Mouse (Mus musculus) MEL (cell line): ENCODE data around the gene Hacl1.

Experiments
- CTCF ChIP-seq, 3 experiments: IDR thresholded peaks in 2 of 3; conservative IDR thresholded peaks in 1 of 3; 2 replicates each; pipeline ENCODE4 v1.5.1; 2011 to 2012; ENCODE audit warnings: low read length in 3 of 3, low read depth in 2 of 3, mild to moderate bottlenecking in 2 of 3, improper control_type of control experiment in 1 of 3, inconsistent platforms in 1 of 3, mixed read lengths in 1 of 3, moderate library complexity in 1 of 3; ENCODE audit not compliant: control insufficient read depth in 1 of 3, insufficient read depth in 1 of 3, poor library complexity in 1 of 3, severe bottlenecking in 1 of 3
- MAX ChIP-seq: IDR thresholded peaks from 2 replicates; pipeline ENCODE4 v1.6.1; 2011; ENCODE audit warnings: low read length, improper control_type of control experiment
- MXI1 ChIP-seq: IDR thresholded peaks from 2 replicates; pipeline ENCODE4 v1.6.1; 2011; ENCODE audit warnings: mild to moderate bottlenecking, low read depth, low read length, improper control_type of control experiment
- MYB ChIP-seq: IDR thresholded peaks from 2 replicates; pipeline ENCODE4 v1.6.1; 2011; ENCODE audit warnings: mild to moderate bottlenecking, low read depth, low read length, improper control_type of control experiment
- MYC ChIP-seq: IDR thresholded peaks from 2 replicates; pipeline ENCODE4 v1.6.1; 2011; ENCODE audit warnings: low read depth, mild to moderate bottlenecking, low read length, improper control_type of control experiment, moderate library complexity
- NRF1 ChIP-seq: IDR thresholded peaks from 2 replicates; pipeline ENCODE4 v1.6.1; 2014; ENCODE audit warnings: low read depth, mild to moderate bottlenecking, inconsistent platforms, low read length, improper control_type of control experiment, moderate library complexity; ENCODE audit not compliant: poor library complexity, insufficient read depth, severe bottlenecking
- POLR2A ChIP-seq, 2 experiments: IDR thresholded peaks; 2 replicates each; pipeline ENCODE4 v1.6.1; 2011 to 2012; ENCODE audit warnings: low read length in 2 of 2, mild to moderate bottlenecking in 2 of 2, control low read depth in 1 of 2, improper control_type of control experiment in 1 of 2, low read depth in 1 of 2, moderate library complexity in 1 of 2; ENCODE audit not compliant: control insufficient read depth in 1 of 2, insufficient read depth in 1 of 2, poor library complexity in 1 of 2
- RAD21 ChIP-seq: IDR thresholded peaks from 2 replicates; pipeline ENCODE4 v1.6.1; 2011; ENCODE audit warnings: mild to moderate bottlenecking, low read depth, low read length, improper control_type of control experiment
- UBTF ChIP-seq: IDR thresholded peaks from 2 replicates; pipeline ENCODE4 v1.6.1; 2012; ENCODE audit warnings: low read depth, mild to moderate bottlenecking, inconsistent platforms, low read length, improper control_type of control experiment, moderate library complexity, borderline replicate concordance; ENCODE audit not compliant: insufficient read depth

DNA sequence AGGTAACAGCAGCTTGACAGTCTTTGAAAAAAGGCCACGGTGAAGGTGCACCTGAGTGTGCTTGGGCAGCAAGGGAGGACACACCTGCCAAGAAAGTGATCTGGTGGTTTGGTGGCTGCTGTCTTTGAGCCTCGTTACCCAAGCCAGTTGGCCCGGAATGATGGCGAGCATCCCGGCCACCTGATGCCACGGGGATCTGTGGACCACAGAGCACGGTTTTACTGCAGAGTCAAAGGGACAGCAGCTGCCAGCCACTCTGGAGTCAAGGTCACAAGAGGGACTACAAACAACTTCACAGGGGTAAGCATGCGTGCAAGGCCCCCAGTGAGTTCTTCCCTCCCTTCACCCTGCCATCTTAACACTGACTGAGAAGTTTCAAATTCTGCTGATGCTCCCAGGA is 83.8 kb downstream of the Hacl1 start:
- TF ChIP-seq UBTF, result no peak
- no peak for TF ChIP-seq POLR2A (IDR thresholded peaks at IDR 0.05; ENCODE audit: control insufficient read depth in 1 of 2, insufficient read depth in 1 of 2, low read depth in 1 of 2, low read length in 2 of 2, poor library complexity in 1 of 2)
- TF ChIP-seq MYB, result no peak
- TF ChIP-seq NRF1, result no peak
- TF ChIP-seq MXI1, result no peak
- TF ChIP-seq CTCF (IDR thresholded peaks at IDR 0.05 in 2 of 3, conservative IDR thresholded peaks at IDR 0.05 in 1 of 3; ENCODE audit: control insufficient read depth in 1 of 3, insufficient read depth in 1 of 3, low read depth in 2 of 3, low read length in 3 of 3, poor library complexity in 1 of 3, severe bottlenecking in 1 of 3), result no peak
- TF ChIP-seq RAD21, result no peak
- no peak for TF ChIP-seq MAX
- no peak for TF ChIP-seq MYC
